18 mouse cellular contexts compared by ENCODE assay signal in the genomic region with DNA sequence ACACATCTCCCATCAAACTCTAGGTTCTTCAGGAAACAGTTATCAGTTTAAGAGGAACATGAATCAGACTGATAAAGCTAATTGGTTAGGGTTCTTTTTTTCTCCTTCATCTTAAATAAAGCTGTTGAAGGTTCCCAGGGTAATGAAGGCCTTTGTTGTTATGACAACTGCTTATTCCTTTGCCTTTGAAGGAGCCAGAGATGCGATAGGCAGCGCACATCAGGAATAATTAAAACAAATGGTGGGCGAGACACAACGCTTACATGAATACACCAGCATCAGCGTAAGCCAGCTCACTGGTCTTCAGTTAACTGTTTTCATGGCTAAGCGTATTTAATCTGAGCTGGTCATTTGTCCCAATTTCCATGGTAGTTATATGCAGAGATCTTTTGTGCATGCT.
A peak's percentile ranks its signal among the peaks of the same experiment; 100 is the strongest.
DNase-seq lines count a peak whose midpoint lies in the region; ATAC-seq and TF ChIP-seq lines count a peak whose summit lies in the region.
"Had no signal": no experiment of that assay in that cellular context is flagged by ENCODE, and none has a peak within 500 bp of the region (broad histone marks: within the 10 kb centered on the region; RNA-seq: fewer than 3 reads in every experiment).

No protein-coding gene starts in this region.

- no peak overlapping the region for H3K4me2 ChIP-seq in hindbrain, embryonic 11.5 days (replicated peaks; ENCODE audit: low read depth, low read length)
- H3K4me2 ChIP-seq in kidney, postnatal 0 days (ENCODE audit: low read length), result no peak overlapping the region
- no peak overlapping the region for H3K4me2 ChIP-seq in midbrain, embryonic 14.5 days (ENCODE audit: low read length)
- H3K4me2 ChIP-seq: embryonic facial prominence, embryonic 15.5 days; hindbrain, embryonic 13.5 days had no signal

- no peaks in the 10 kb centered on the region for H3K36me3 ChIP-seq in hindbrain, embryonic 11.5 days (ENCODE audit: control insufficient read depth, insufficient read depth, low read length)
- H3K36me3 ChIP-seq in hindbrain, embryonic 10.5 days, result no peaks in the 10 kb centered on the region
- no peaks in the 10 kb centered on the region for H3K36me3 ChIP-seq in kidney, postnatal 0 days (ENCODE audit: insufficient read depth, low read length)
- H3K36me3 ChIP-seq in midbrain, embryonic 14.5 days (ENCODE audit: control insufficient read depth, insufficient read depth, low read length), result no peaks in the 10 kb centered on the region
- H3K36me3 ChIP-seq: embryonic facial prominence, embryonic 15.5 days; forebrain, embryonic 10.5 days; heart, embryonic 10.5 days; hindbrain, embryonic 13.5 days had no signal

- no peak overlapping the region for H3K27ac ChIP-seq in hindbrain, embryonic 11.5 days (ENCODE audit: low read depth, low read length)
- H3K27ac ChIP-seq in hindbrain, embryonic 10.5 days, result no peak overlapping the region
- no peak overlapping the region for H3K27ac ChIP-seq in kidney, postnatal 0 days
- no peak overlapping the region for H3K27ac ChIP-seq in midbrain, embryonic 14.5 days (replicated peaks; ENCODE audit: low read depth, low read length)
- H3K27ac ChIP-seq: embryonic facial prominence, embryonic 15.5 days; forebrain, embryonic 10.5 days; heart, embryonic 10.5 days; hindbrain, embryonic 13.5 days had no signal

- ATAC-seq in hindbrain, embryonic 11.5 days (ENCODE audit: low FRiP score), result peak; percentile 43; the same call in 1 of the 2 replicates
- ATAC-seq in kidney, postnatal 0 days (replicated peaks; ENCODE audit: low FRiP score, low read depth), result no peak
- no peak; the same call in 1 of the 2 replicates for ATAC-seq in midbrain, embryonic 14.5 days (ENCODE audit: low FRiP score, low TSS enrichment)
- ATAC-seq: forebrain, embryonic 16.5 days had no signal

- no peaks in the 10 kb centered on the region for H3K27me3 ChIP-seq in hindbrain, embryonic 11.5 days (ENCODE audit: control insufficient read depth, insufficient read depth, low read length)
- no peaks in the 10 kb centered on the region for H3K27me3 ChIP-seq in hindbrain, embryonic 10.5 days (ENCODE audit: insufficient read depth, poor library complexity, severe bottlenecking)
- H3K27me3 ChIP-seq in kidney, postnatal 0 days (ENCODE audit: insufficient read depth, low read length), result no peaks in the 10 kb centered on the region
- no peaks in the 10 kb centered on the region for H3K27me3 ChIP-seq in midbrain, embryonic 14.5 days (ENCODE audit: control insufficient read depth, insufficient read depth, low read length)
- H3K27me3 ChIP-seq: embryonic facial prominence, embryonic 15.5 days; hindbrain, embryonic 13.5 days had no signal

- 87% methylated on average over 6 of the region's 6 CpGs for WGBS in hindbrain, embryonic 11.5 days
- WGBS in hindbrain, embryonic 10.5 days, result 84% methylated on average over 6 of the region's 6 CpGs
- 73% methylated on average over 6 of the region's 6 CpGs for WGBS in kidney, postnatal 0 days
- WGBS in midbrain, embryonic 14.5 days, result 55% methylated on average over 6 of the region's 6 CpGs

- H3K4me3 ChIP-seq in hindbrain, embryonic 11.5 days (ENCODE audit: low read depth, low read length), result no peak overlapping the region
- no peak overlapping the region for H3K4me3 ChIP-seq in hindbrain, embryonic 10.5 days
- H3K4me3 ChIP-seq in kidney, postnatal 0 days (replicated peaks; ENCODE audit: low read depth, low read length), result no peak overlapping the region
- no peak overlapping the region for H3K4me3 ChIP-seq in midbrain, embryonic 14.5 days (replicated peaks; ENCODE audit: low read depth, low read length)
- H3K4me3 ChIP-seq: embryonic facial prominence, embryonic 15.5 days; erythroblast, embryonic 14.5 days; forebrain, embryonic 10.5 days; heart, embryonic 10.5 days; hindbrain, embryonic 13.5 days had no signal

- no peak for DNase-seq in hindbrain, embryonic 11.5 days (ENCODE audit: low spot score)
- no peak for DNase-seq in hindbrain, embryonic 10.5 days (ENCODE audit: low spot score)
- peak; percentile 27 for DNase-seq in kidney, postnatal 0 days (ENCODE audit: low spot score)
- DNase-seq in kidney, adult 18-20 months, result no peak
- peak; percentile 20 for DNase-seq in midbrain, embryonic 14.5 days
- DNase-seq in urinary bladder, adult 2 months (ENCODE audit: low spot score), result no peak
- no peak for DNase-seq in heart, postnatal 4 days
- DNase-seq: adrenal gland, postnatal 10 days; cerebellum, adult 18-20 months; cerebellum, adult 9-11 months; gastrocnemius, postnatal 10 days; heart, adult 18-20 months had no signal

- no peaks in the 10 kb centered on the region for H3K9me3 ChIP-seq in hindbrain, embryonic 11.5 days (ENCODE audit: control insufficient read depth, low read length)
- no peaks in the 10 kb centered on the region for H3K9me3 ChIP-seq in hindbrain, embryonic 10.5 days
- H3K9me3 ChIP-seq in kidney, postnatal 0 days (replicated peaks; ENCODE audit: low read length), result no peaks in the 10 kb centered on the region
- H3K9me3 ChIP-seq in midbrain, embryonic 14.5 days (ENCODE audit: control insufficient read depth, low read length), result no peaks in the 10 kb centered on the region
- H3K9me3 ChIP-seq: embryonic facial prominence, embryonic 15.5 days; forebrain, embryonic 10.5 days; heart, embryonic 10.5 days; hindbrain, embryonic 13.5 days had no signal

- no peaks in the 10 kb centered on the region for H3K4me1 ChIP-seq in hindbrain, embryonic 11.5 days (replicated peaks; ENCODE audit: control insufficient read depth, insufficient read depth, low read length)
- no peaks in the 10 kb centered on the region for H3K4me1 ChIP-seq in hindbrain, embryonic 10.5 days (replicated peaks)
- 0 out of 2 replicates have a peak, but pooled peaks cover 3% of the 10 kb centered on the region for H3K4me1 ChIP-seq in kidney, postnatal 0 days (replicated peaks; ENCODE audit: insufficient read depth, low read length)
- no peaks in the 10 kb centered on the region for H3K4me1 ChIP-seq in midbrain, embryonic 14.5 days (ENCODE audit: control insufficient read depth, insufficient read depth, low read length)
- H3K4me1 ChIP-seq: embryonic facial prominence, embryonic 15.5 days; forebrain, embryonic 10.5 days; heart, embryonic 10.5 days had no signal

- TF ChIP-seq CTCF in kidney, postnatal 0 days (IDR thresholded peaks at IDR 0.05; ENCODE audit: low read depth), result no peak

- H3K9ac ChIP-seq in hindbrain, embryonic 11.5 days (ENCODE audit: low read depth, low read length), result no peak overlapping the region
- no peak overlapping the region for H3K9ac ChIP-seq in kidney, postnatal 0 days (ENCODE audit: low read depth, low read length)
- H3K9ac ChIP-seq in midbrain, embryonic 14.5 days (replicated peaks; ENCODE audit: low read length), result no peak overlapping the region
- H3K9ac ChIP-seq: embryonic facial prominence, embryonic 15.5 days; hindbrain, embryonic 13.5 days had no signal

Comparison
In these comparisons a context has a peak if more than half of its experiments do, and no peak if none do; other contexts are left out.
1. DNase-seq: peak in kidney, postnatal 0 days (single experiment) and midbrain, embryonic 14.5 days (single experiment); none in hindbrain, embryonic 11.5 days (single experiment), hindbrain, embryonic 10.5 days (single experiment), kidney, adult 18-20 months (single experiment), urinary bladder, adult 2 months (single experiment) and heart, postnatal 4 days (single experiment).